Mouse (Mus musculus): ENCODE results near the gene Ctdspl.

The Ctdspl gene

DNA sequence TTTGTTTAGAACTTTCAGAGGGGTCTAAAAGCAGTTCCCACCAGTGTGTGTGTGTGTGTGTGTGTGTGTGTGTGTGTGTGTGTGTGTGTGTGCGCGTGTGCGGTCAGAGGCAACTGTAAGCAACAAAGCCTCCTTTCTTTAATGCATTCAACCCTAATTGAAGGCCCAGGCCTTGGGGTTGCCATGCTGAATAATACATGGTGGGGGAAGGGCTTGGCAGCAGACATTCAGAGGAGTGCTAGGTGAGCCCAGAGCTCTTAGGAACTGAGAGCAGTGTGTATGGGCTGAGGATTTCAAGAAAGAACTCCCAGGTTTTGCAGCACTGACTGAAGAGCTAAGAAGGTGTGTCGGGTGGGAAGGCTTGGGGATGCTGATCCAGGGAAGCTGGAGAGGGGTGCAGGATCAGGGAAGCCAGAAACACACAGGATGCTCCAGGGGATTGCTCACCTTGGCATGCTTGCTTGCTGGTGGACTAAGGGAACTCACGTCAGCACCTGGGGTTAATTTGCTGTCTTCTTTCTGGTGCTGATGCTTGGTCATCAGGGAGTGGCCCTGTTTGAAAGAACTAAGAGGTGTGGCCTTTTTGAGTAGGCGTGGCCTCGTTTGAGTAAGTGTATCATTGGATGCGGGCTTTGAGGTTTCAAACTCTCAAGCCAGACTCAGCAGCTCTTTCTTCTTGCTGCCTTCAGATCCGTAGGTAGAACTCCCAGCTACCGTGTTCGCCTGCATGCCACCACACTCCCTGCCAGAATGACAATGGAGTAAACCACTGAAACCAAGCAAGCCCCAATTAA, 62.7 kb downstream of the Ctdspl start:
- no peak for DNase-seq (ENCODE audit: low spot score)

DNA sequence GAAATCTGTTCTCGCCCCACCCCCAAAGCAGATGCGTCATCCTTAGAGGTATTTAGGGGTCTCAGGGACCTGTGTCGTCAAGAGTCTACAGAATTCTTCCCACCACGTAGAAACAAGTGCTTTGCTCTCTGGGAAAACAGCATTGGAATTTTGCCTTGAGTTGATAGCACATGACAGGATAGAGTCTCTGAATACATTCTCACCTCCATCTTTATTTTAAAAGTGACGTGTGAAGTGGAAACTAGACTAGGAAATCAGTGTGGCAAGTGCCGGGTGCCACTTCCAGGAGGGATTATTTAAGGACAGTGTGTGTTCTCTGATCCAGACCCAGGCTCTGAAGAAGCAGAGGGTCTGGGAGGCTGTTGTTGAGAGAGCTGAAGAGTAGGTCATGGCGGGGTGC, 64.2 kb downstream of the Ctdspl start:
- DNase-seq (ENCODE audit: low spot score), result no peak

GRCm38 (mm10) chr9:118991750-118992585, 65.7 kb downstream of the Ctdspl start:
- no peak for DNase-seq (ENCODE audit: low spot score)

GRCm38 (mm10) chr9:118992586-118992955, 66.3 kb downstream of the Ctdspl start:
- DNase-seq (ENCODE audit: low spot score), result no peak

DNA sequence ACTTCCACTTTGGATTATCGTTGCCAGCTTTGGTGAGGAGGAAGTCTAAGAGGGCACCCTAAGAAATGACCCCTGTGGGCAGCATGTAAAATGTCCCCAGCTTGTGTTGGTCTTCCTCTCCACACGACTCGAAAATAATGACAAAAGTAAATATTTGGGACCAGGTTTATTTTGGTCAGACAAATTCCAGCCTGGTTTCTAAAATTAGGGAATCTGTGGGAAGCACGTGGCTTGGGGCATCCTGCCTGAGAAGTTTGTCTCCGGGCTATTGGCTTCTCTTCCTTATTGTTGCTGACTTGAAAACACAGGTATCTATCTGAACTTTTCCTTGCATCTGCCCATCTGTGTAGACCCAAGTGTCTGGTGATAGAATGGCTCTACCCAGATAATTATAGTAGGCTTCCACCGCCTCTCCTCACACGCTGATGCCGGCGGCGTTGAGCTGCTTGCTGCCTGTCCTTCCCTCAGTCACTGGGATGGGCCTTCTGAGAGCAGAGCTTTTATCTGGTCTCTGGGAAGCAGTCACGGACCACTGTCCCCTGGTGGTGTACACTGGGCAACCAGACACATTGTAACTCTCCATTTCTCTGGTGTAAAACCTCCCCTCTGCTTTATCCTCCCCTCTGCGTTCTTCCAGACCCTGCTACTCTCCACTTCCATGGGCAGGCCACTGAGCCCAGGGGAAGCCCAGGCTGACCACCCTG, 68.4 kb downstream of the Ctdspl start:
- DNase-seq (ENCODE audit: low spot score), result no peak

GRCm38 (mm10) chr9:118995539-118995938, 69.3 kb downstream of the Ctdspl start:
- no peak for DNase-seq (ENCODE audit: low spot score)

GRCm38 (mm10) chr9:118997241-118997640, 71.0 kb downstream of the Ctdspl start:
- no peak for DNase-seq (ENCODE audit: low spot score)

GRCm38 (mm10) chr9:119000196-119000595, 73.9 kb downstream of the Ctdspl start:
- no peak for DNase-seq (ENCODE audit: low spot score)

DNA sequence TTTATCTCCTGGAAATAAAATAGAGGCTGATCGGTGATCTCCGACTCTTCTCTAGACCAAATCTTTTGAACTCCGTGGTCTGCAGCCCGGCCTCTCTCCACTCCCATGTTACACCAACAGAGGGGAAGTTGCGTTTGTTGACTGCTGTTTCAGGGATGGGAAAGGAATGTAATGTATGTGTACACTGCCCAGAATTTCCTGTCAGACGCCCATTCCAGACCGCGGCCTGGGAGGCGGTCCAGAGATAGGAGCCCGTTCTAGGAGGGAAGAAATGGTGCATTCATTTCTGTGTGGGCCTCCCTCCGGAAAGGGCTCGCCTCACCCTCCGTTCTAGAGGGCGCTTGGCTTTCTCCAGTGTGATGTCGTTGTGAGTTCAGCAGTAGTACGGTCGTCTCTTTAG, 76.0 kb downstream of the Ctdspl start:
- DNase-seq (ENCODE audit: low spot score), result no peak

DNA sequence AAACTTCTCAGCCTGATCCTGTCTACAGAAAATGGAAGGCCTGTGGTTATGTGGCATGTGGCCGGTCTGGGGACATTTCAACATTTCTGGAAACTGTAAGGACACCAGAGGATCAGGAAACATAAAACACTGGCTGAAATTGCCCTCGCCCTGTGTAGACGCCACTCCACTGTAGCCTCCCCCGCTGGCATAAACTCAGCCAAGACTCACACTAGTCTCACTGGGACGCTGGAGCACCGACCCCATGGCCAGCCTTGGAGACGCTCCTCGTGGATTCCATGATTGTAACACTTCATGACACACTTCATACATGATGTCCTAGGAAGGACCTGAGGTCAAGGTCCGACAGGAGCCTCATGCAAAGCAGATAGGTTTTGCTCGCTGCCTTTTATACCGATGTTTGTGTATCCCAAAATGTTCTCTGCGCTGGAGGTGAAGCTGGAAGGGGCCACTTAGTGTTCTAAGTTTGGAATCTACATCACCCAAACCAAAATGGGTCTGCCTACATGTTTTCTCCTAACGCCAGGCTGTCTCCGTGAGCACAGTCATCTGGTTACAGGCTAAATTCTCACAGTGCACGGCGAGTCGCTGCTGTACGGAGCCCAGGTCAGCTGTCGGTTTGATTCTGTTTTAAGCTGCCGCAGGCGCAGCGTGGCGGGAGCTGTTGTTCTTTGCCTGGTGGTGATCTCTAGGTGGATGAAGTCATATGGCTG, 77.9 kb downstream of the Ctdspl start:
- no peak for DNase-seq (ENCODE audit: low spot score)

- DNase-seq (ENCODE audit: low spot score), result no peak
These were observed 78.4 kb downstream of the Ctdspl start for GRCm38 (mm10) chr9:119004703-119005076.

- DNase-seq (ENCODE audit: low spot score), result no peak
These were observed 79.2 kb downstream of the Ctdspl start for GRCm38 (mm10) chr9:119005303-119006029.

DNA sequence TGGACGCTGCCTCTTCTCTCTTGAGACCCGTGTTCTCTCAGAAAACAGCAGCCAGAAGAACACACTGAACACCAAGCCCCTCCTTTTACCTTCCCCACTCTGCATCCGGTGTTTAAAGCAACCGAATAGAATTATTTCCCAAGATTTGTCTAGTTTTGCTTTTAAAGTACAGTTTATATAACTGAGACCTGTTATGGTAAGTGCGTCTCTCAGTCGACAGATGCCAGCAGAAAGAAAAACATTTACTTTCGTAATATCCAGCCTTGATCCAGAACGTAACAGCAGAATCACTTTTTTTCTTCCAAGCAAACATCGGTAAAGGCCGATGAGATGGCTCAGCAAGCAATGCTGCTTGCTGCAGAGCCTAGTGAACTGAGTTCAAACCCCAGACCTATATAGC, 81.0 kb downstream of the Ctdspl start:
- DNase-seq (ENCODE audit: low spot score), result no peak

DNA sequence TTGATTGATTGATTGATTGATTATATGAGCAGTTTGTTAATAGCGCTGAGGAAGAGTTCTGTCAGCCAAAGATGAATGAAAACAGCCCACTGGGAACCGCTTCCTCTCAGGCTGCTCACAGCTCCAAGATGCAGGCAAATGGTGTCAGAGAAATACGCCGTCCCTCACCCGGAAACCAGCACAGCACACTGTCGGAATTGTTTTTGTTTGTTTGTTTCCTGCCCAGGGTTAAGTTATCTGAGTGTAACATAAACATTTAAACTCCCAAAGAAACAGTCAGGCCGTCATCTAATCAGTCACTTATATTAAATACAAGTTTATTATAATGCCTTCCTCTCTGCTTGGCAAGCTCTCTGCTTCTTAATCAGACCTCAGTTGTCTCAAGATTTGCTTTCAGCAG, 82.6 kb downstream of the Ctdspl start:
- no peak for DNase-seq (ENCODE audit: low spot score)

- no peak for DNase-seq (ENCODE audit: low spot score)
These were observed 84.0 kb downstream of the Ctdspl start for GRCm38 (mm10) chr9:119010156-119010710.

- no peak for DNase-seq (ENCODE audit: low spot score)
These were observed 90.7 kb downstream of the Ctdspl start for GRCm38 (mm10) chr9:119016785-119017507.

DNA sequence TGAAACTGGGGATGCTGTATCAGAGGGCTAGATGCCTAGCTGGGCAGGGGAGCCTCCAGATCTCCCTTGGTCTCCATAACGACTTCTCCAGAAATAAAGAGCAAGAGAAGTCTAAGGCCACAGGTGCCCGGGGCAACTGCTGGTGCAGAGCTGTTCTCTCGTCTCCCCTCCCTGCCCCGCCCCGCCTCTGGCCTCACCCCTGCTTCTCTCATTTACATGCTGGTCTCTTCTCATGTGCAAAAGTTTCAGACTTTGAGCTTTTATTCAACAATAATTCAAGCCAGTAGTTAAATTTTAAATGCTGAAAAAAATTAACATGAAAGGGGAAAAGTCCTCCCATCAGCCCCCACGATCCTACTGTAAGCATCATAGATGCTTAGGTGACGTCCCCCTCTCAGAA, 95.5 kb downstream of the Ctdspl start:
- no peak for DNase-seq (ENCODE audit: low spot score)

DNA sequence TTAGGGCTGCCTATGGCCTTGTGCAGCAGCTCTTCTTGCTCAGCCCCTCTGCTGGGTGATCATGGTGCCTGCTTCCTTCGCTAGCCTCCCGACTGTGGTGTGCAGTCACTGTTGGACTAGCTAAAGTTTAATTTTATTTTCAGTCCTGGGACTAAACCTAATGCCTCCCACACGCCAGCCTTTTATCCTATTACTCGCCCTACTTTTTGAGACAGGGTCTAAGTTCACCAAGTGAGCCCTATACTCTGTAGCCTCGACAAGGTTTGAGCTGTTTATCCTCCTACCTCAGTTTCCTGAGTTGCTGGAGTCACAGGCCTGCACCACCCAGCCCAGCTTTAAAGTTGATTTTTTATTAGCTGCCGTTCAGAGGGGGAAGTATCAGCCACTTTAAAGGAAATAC, 99.0 kb downstream of the Ctdspl start:
- no peak for DNase-seq (ENCODE audit: low spot score)

DNA sequence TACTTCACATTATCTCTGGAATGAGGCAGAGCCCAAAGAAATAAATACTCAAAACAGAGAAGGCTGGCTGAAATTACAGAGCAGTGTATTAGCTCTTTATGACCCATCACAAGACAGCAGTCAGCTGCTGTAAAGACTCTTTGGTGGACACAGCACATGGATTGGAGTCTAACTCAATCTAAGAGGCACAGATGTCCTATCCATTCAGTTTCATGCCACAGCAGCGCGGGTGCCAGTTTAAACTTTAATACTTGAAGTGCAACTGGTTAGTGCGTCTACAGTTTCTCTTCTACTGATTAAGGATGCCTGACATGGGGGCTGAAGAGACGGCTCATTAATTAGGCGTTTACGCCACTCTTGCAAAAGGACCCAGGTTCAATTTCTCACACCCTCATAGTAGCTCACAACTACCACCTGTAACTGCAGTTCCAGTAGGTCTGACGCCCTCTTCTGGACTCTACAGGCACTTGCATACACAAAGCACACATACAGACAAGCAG, 99.6 kb downstream of the Ctdspl start:
- DNase-seq (ENCODE audit: low spot score), result no peak

GRCm38 (mm10) chr9:119027337-119027736, 101.1 kb downstream of the Ctdspl start:
- no peak for DNase-seq (ENCODE audit: low spot score)

Data from layer of hippocampus, adult 9-10 months (tissue).